Mouse (Mus musculus) gastrocnemius, postnatal 36 days (tissue): ENCODE data around the gene Rnf151. TPM values are rescaled to one million over a fixed set of nuclear protein-coding genes. Genes with fewer than 3 reads are reported as not detected.

Experiments used
- DNase-seq, 2 experiments: peaks; one replicate each; pipeline ENCODE4 v3.0.0; 2022
- intact Hi-C: fragments of 180-260 bp; cut with DNase I; formaldehyde crosslinking; loops from one replicate; pipeline ENCODE4 v1.15.1; 2025
- total RNA-seq, 2 experiments: library from RNA; stranded (reverse); gene quantifications; 2 replicates each; pipeline ENCODE4 v1.2.3; 2021

Rnf151 gene
- total RNA-seq, 2 experiments from 2014 or later: not detected

DNA sequence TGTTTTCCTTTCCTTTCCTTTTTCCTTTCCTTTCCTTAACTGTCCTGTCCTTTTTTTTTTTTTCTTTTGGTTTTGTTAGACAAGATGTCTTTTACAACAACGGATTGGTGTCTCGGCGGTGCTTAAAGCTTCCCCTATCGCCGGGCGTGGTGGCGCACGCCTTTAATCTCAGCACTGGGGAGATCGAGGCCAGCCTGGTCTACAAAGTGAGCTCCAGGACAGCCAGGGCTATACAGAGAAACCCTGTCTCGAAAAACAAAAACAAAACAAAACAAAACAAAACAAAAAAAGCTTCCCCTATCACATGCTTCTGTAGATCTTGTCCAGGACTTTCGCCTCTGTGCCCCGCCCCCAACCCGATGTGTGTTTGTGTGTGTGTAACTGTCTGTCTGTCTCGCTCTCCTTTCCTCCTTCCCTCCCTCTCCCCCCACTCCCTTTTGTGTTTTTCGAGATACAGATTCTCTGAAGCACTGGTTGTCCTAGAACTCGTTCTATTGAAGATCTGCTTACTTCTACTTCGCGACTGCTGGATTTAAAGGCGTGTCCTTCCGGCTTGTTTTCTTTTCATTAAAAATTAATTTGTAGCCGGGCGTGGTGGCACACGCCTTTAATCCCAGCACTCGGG is 9.9 kb downstream of the Rnf151 start:
- intact Hi-C loops: no loop called here
- DNase-seq: no peak

DNA sequence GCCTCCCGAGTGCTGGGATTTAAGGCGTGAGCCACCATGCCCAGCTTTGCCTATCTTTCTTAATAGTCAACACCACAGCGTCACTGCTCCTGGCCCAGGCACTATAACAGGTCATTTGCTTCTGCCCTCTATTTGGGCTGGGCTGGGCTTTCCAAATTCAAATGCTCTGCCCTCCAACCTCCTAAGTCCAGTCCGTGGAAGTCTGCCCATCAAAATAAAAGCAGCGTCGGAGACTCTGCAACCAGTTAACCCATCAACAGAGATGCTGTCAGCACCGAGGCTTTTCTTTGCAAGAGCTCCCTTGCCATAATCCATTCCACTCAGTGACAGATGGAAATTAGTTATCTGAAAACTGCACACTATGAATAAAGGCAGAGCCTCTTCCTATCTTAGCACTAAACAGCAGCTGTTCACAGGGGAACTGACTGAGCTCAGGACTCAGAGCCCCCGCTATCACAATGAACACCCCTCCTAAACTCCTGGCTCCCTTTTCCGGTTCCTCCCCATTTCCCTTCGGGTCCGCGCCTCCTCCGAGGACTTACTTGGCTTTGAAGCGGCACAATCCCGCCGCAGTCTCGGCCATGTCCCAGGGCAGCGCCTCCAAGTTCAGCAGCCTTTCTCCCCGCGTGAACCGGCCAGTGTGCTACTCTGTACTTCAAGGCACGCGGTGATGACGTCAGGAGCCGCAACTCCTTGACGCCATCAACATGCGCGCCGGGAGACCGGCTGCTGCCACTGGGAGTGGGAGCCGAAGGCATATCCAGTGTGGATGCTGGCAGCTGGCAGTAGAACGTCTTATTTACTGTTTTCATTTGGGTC is 10.7 kb downstream of the Rnf151 start, which contains the start of gene Tbl3:
Tbl3 (minus strand) TSS at position 679 of the 819 bp plus-strand sequence.
- DNase-seq: peak; percentile 85 to 90
- intact Hi-C loops: no loop called here

DNA sequence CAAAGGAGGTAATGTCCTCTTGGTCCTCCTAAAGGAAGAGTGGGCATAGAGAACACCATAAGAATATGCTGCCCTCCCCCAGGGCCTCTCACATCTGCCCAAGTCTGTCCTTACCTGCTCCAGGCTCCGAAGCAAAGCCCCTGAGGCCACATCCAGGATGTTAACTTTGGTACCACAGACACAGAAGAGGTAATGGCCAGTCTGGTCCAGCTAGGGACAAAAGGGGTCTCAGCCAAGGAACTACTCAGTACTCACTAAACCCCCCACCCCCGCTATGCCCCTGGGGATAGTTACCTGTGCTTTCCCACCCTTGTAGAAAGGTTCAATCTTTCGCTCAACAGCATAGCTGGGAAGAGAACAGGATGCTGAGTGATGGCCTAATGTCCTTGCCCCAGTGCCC is 12.0 kb downstream of the Rnf151 start:
- intact Hi-C loops: no loop called here
- DNase-seq: no peak

DNA sequence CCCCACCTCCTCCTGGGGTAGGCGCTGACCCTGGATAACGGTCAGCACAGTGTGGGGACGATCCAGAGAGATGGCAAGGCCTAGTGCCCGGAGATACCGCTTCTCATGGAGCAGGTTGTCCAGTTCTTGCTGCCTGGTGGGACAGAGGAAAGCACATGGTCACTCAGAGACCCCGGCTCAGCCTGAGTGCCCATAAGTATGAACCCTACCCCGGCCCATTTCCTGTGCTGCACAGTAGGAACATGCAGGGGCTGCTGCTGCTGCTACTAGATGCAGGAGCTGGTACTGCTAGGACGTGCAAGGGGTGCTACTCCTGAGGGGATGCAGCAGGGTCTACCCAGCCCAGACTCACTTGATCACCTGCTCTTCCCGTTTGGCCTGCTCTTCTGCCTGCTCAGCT is 16.6 kb downstream of the Rnf151 start:
- DNase-seq: no peak
- intact Hi-C loops: no loop called here

DNA sequence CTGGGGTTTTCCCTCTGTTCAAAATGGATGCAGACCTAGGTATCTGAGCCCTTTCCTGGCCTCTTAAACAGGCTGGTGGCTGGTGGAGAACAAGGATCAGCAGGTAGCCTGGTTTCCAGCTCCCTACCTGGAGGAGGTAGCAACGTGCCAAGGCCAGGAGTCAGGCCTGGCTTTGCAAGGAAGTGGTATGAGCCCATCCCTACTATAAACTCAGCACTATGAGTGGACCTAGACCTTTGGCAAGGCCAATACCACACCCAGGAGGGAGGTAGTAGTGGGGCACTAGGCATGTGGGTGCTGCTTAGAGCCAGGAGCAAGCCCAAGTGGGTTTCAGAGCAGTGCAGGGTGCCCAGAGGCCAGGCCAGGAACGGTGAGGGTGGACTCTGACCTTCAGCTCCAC is 18.4 kb downstream of the Rnf151 start:
- intact Hi-C loops: no loop called here
- DNase-seq: no peak

DNA sequence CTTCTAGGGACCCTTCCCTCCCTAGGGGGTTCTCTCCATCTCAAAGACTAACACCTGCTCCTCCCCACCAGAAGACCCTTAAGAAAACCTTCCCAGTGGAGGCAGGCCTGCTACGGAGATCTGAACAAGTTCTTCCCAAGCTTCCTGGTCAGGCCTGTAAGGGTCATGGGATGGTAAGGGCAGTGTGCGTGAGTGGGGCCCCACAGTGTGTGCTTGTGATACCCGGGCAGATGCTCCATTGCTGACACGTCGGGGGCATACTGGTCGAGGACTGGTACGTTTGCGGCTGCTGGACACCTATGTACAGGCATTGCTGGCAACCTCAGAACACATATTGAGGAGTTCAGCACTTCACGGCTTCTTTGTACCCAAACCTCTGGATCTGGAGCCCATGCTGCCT is 19.1 kb downstream of the Rnf151 start:
- intact Hi-C loops: no loop called here
- no peak for DNase-seq

DNA sequence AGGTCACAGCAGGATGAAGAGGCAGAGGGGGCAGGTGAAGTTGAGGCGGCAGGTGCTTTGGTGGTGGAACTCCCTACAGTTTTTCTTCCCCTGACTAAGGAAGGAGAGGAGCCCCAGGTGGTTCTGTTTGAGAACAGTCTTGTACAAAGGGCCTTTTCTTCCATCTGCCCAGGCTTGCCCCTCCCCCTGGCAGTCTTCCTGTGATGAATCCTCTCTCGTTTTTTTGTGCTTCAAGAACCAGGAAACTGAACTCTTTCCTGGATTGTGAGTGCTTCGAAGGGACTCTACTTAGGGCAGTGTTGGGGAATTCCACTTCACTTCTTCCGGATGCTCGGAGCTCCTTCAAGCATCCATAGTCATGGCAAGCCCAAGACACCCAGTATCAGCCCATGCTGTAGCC is 19.9 kb downstream of the Rnf151 start:
- intact Hi-C loops: no loop called here
- DNase-seq: no peak

DNA sequence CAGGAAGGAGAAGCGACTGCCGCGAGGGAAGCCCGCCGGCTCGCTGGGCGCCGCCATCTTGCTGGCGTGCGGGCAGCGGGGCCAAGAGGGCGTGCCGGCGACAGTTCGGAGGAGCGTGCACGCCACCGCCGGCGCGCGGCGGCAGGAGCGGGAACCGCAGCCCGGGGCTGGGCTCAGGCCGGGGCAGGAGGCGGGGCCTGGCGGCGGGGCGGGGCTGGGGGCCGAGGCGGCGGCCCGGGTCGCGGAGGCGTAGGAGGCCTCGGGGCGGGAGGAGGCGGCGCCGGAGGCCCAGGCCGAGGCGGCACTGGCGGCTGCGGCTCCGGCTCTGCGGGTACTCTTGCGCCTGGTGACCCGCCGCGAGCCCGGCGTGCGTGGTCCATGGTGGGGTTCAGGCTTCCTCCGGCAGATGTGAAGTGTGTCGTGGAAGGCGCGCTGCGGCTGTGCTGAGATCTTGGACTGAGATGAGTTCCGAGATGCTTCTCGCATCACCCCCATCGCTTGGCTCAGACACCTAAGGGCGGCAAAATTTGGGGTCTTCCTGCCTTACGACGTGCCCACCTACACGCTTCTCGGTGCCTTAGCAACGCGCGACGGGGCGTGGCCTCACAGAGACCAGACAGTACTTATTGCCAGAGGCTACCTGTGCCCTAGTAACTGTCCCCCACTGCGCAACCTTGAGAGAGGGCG is 21.7 kb downstream of the Rnf151 start, which contains the start of the genes Gfer and Noxo1:
Gfer (minus strand) TSS at position 146 of the 687 bp plus-strand sequence.
Noxo1 (plus strand) TSS at position 224 of the 687 bp plus-strand sequence.
- DNase-seq: peak; percentile 75 to 86
- intact Hi-C loops: no loop called here

DNA sequence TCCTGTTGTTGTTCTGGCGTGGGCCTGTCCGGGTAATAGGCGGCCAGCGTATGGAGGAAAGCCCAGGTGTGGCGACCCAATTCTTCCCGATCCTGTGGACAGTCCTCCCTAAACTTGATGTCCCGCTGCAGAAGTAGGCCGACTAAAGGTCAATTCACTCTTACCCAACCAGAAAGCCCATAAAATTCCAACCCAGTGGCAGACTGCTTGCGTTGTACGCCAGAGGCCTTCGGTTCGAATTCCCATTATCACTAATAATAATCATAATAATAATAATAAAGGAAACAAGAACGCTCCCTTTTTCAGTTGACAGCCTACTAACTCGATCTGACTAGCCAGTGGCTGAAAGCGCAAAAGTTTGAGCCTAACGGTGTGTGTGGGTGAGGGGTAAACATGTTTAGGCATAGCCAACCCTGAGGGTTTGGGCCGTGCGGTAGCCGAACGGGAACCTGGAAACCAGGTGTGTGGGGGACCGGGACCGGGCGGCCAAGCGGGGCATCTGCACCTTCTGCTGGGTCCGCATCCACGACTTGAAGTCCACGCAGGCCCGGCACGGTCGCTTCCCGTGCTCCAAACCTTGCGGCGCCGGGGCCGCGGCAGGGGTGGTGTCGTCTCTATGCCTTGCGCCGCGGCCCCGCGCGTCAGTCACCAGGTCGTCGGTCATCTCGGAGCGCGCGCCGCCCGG is 22.4 kb downstream of the Rnf151 start:
- no peak for DNase-seq
- intact Hi-C loops: no loop called here

DNA sequence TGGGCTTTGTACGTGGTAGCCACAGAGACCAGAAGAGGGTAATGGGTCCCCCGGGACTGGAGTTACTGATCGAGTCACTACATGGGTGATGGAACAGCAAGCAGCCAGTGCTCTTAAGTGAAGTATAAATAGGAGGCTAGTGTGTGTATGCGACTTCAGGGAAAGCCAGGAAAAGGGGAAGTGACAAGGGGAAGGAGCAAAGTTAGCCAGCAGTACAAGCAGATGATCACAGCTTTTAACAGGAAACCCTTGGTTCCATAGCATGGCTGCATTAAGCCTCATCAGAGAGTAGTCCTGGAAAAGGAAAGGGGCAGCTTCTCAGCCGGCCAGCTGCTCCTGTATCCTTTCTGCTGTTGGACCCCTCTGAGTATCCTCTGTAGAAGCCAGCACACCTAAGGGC is 25.5 kb downstream of the Rnf151 start:
- intact Hi-C loops: no loop called here
- DNase-seq: no peak

DNA sequence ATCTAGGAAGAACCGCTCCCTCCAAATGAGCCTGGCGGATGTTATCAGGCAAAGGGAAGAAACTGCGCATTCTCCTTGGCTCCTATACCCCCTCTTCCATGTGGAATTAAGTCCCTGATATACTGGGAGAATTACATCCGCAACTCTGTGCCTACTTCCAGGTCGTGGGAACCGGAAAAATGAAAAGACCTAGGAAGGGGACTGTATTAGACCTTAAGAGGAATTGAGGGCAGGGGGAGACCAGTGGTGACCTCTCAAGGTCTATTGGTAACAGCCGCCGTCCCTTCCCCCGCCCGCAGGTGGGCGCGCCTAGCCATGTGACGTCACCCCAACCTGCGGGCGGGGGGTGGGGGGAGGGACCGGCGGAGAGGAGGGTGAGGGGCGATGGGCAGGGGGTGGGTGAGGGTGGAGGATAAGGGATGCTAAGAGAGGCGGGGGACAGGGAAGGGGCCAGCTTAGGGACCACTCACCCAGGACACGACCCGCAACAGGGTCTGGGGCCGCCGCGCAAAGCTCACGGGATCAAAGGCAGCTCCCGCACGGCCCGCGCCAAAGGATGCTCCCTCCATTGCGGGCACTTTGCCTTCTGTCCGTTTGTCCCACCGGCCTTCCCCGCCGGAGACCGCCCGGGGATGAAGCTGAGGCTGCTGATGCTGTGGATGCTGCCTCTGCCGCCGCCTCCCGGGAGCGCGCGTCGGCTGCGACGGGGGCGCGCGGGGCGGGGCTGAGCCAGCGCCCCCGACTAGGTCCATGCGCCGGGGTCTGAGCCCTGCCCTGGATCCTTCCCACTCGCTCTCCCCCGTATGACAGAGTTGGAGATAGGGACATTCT is 28.4 kb downstream of the Rnf151 start, which contains the start of gene Syngr3:
Syngr3 (minus strand) TSS at position 705 of the 831 bp plus-strand sequence.
- no peak for DNase-seq
- intact Hi-C loops: no loop called here

DNA sequence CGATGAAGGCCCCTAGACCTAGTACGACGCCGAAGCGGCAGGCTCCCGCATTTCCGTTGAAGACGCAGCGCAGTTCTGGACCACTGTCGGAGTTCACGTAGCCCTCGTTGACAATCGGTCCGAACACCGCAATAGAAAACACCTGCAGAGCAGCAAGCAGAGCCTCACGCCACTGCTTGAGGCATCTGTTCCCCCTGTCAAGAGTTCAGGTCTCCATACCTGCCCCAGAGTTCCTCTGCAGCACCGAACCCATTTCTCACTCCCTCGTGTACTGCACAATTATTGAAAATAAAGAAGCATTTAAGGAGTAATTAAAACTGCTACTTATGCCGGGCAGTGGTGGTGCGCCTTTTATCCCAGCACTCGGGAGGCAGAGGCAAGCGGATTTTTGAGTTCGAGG is 30.3 kb downstream of the Rnf151 start:
- DNase-seq: no peak
- intact Hi-C loops: no loop called here

DNA sequence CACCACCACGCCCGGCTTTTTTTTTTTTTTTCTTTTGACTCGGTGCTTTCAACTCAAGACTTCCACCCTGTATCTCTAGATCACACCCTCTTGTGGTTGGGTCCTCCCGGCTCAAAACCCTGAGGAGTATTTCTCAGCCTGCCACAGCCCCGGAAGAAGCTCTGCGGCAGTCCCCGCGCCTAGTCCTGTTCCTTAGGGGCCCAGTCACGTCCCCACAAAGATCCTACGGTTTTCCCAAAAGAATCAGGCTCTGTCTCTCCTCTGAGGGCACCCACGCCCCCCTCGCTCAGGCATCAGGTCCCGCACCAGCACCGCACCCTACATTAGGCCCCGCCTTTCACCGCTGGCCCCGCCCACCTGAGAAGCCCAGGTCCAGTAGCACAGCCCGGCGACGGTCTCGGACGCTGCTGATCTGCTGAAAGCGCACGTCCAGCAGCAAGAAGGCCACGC is 30.7 kb downstream of the Rnf151 start:
- intact Hi-C loops: no loop called here
- DNase-seq: peak in 1 of 2 experiments; percentile 39

DNA sequence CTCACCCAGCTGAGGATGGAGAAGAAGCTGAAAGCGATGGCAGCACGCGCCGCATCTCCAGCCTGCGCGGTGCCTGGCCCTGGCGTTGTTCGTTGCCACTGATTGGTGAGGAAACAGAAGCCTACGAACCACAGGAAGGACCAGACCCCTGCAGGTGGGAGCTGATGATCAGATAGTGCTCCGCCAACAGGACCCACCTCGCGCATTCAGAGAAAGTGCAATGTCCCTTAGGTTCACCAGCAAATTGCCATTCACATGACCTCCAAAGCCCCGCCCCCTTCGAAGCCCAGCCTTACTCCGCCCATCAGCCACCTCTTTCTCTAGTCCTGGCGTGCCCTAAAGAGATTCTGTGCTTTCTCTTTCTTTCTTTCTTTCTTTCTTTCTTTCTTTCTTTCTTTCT is 31.3 kb downstream of the Rnf151 start:
- intact Hi-C loops: no loop called here
- DNase-seq: no peak

DNA sequence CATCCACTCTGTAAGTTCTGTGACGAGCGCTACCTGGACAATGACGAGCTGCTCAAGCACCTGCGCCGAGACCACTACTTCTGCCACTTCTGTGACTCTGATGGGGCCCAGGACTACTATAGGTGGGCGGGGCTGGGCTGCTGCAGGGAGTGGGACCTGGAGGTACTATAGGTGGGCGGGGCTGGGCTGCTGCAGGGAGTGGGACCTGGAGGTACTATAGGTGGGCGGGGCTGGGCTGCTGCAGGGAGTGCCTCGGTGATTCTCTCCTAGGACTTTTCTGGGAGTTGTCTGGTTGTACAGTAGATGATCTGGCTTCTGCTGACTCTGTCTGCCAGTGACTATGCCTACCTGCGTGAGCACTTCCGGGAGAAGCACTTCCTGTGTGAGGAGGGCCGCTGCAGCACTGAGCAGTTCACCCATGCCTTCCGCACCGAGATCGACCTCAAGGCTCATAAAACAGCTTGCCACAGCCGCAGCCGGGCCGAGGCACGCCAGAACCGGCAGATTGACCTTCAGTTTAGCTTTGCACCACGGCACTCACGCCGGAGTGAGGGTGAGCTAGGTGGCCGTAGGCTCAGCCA is 40.3 kb downstream of the Rnf151 start:
- intact Hi-C loops: no loop called here
- no peak for DNase-seq

DNA sequence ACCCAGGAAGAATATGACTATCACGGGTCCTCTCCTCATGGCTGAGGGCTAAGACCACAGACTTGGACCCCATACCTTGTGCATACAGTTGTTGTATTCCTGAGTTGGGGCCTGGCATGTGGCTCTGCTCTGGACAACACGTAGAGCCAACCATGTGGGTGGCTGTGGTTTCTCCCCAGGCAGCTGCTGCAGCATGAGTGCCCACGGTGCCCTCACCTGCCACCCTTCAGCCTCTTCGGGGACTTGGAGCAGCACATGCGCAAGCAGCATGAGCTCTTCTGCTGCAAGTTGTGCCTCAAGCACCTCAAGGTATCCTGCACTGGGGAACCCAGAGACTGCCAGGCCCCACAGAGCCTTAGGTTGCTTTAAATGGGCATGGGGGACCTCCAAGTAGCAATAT is 41.0 kb downstream of the Rnf151 start:
- intact Hi-C loops: no loop called here
- DNase-seq: no peak

DNA sequence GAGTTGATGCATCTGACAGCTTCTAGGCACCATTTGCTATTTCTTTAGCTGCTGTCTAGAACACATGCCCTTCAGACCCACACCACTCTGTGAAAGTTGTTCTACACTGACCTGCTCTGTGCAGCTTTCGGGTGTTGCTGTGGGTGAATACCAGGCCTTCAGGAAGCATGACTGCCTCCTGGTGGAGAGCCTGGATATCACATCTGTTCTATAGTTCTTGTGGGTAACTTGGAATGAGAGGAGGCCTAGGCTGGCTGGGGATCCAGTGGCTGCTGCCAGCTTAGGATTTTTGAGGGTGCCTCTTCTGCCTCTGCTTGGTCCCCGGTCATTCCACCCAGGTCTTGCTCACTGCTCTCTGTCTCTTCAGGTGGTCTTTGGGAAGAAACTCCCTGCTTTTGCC is 41.7 kb downstream of the Rnf151 start:
- peak in 1 of 2 experiments; percentile 50 for DNase-seq
- intact Hi-C loops: no loop called here

DNA sequence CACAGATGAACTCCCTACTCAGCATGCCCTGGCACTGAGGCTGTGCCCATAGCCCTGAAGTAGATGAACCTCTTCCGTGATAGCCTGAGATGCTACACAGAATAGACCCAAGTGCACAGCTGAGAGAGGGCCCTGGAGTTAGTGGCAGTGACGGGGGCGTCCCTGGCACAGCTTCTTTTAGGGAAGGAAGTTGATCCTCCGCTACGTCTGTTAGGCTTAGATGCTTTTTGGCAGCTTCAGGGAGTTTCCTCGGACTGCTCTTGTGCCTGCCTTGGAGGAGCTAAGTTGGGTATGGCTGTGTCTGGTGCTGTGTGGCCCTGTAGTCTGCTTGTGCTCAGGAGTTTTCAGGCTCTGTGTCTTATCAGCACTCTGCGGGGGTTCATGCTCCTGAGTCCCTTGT is 43.6 kb downstream of the Rnf151 start:
- DNase-seq: no peak
- intact Hi-C loops: no loop called here

DNA sequence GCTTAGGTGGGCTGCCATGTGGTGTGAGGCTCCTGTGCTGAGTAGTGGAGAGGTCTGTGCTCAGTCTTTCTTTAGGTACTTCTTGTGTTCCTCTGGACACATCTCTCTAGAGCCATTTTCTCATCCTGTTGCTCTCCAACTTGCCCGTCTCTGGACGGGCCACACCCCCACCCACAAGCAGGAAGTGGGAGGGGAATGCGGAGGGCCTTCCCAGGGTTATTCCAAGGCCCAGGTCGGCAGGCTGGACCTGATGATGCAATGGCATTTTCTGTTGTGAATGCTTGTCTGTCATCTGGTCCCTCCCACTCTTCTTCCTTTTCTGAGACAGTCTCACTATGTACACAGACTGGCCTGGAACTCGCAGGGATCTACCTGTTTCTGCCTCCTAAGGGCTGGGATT is 45.7 kb downstream of the Rnf151 start:
- intact Hi-C loops: no loop called here
- DNase-seq: no peak
